ENCODE assay signal across 8 mouse cellular contexts in genomic region chr12:4906476-4906875, GRCm38 (mm10). TPM values are rescaled to one million over a fixed set of nuclear protein-coding genes. Genes with fewer than 3 reads are reported as not detected.
DNase-seq lines count a peak whose midpoint lies in the region; ATAC-seq and TF ChIP-seq lines count a peak whose summit lies in the region.

No protein-coding gene starts in this region.

- no peak for TF ChIP-seq POLR2A in cortical plate, adult 2 months (IDR thresholded peaks at IDR 0.05; ENCODE audit: extremely low read depth, insufficient read depth, low read length)

- H3K4me3 ChIP-seq in kidney, embryonic 16.5 days (ENCODE audit: low read length) = peak overlapping the region; percentile 87
- H3K4me3 ChIP-seq in cortical plate, adult 2 months (ENCODE audit: insufficient read depth, low read length) = peak overlapping the region; percentile 87
- H3K4me3 ChIP-seq in hindbrain, embryonic 16.5 days (ENCODE audit: low read length) = peak overlapping the region; percentile 87
- peak overlapping the region; percentile 84 for H3K4me3 ChIP-seq in midbrain, embryonic 16.5 days (ENCODE audit: low read depth, low read length)

- H3K4me1 ChIP-seq in kidney, embryonic 16.5 days (ENCODE audit: insufficient read depth, low read length) = no peaks in the 10 kb centered on the region
- H3K4me1 ChIP-seq in cortical plate, adult 2 months (ENCODE audit: control insufficient read depth, insufficient read depth, low read length) = no peaks in the 10 kb centered on the region; the same call in 1 of the 2 replicates
- peaks cover 3% of the 10 kb centered on the region for H3K4me1 ChIP-seq in hindbrain, embryonic 16.5 days (ENCODE audit: control insufficient read depth, insufficient read depth, low read depth, low read length)
- H3K4me1 ChIP-seq in midbrain, embryonic 16.5 days (ENCODE audit: control insufficient read depth, insufficient read depth, low read length) = peaks cover 6% of the 10 kb centered on the region

- H3K27ac ChIP-seq in kidney, embryonic 16.5 days (ENCODE audit: low read length) = no peak overlapping the region
- no peak overlapping the region for H3K27ac ChIP-seq in cortical plate, adult 2 months (ENCODE audit: insufficient read depth, low read length)
- H3K27ac ChIP-seq in hindbrain, embryonic 16.5 days (ENCODE audit: low read depth, low read length) = peak overlapping the region; percentile 93; the same call in 1 of the 2 replicates
- peak overlapping the region; percentile 90 for H3K27ac ChIP-seq in midbrain, embryonic 16.5 days (ENCODE audit: low read length)

- H3K9me3 ChIP-seq in kidney, embryonic 16.5 days (ENCODE audit: low read length) = no peaks in the 10 kb centered on the region
- no peaks in the 10 kb centered on the region for H3K9me3 ChIP-seq in hindbrain, embryonic 16.5 days (ENCODE audit: control insufficient read depth, low read length)
- H3K9me3 ChIP-seq in midbrain, embryonic 16.5 days (replicated peaks; ENCODE audit: control insufficient read depth, low read length, poor library complexity, severe bottlenecking) = no peaks in the 10 kb centered on the region

- H3K4me2 ChIP-seq in kidney, embryonic 16.5 days (replicated peaks; ENCODE audit: low read depth, low read length) = peak overlapping the region; percentile 90
- H3K4me2 ChIP-seq in hindbrain, embryonic 16.5 days (ENCODE audit: low read length) = peak overlapping the region; percentile 76
- H3K4me2 ChIP-seq in midbrain, embryonic 16.5 days (ENCODE audit: low read length) = peak overlapping the region; percentile 72

- no peak for ATAC-seq in kidney, embryonic 16.5 days (ENCODE audit: low FRiP score, low TSS enrichment)
- no peak for ATAC-seq in hindbrain, embryonic 16.5 days
- ATAC-seq in midbrain, embryonic 16.5 days = no peak
- no peak for ATAC-seq in cerebellum, adult (ENCODE audit: insufficient number of reproducible peaks, low FRiP score, low TSS enrichment)

- no peak for TF ChIP-seq CTCF in cortical plate, adult 2 months (IDR thresholded peaks at IDR 0.05; ENCODE audit: extremely low read depth, insufficient read depth, low read length)

- H3K36me3 ChIP-seq in kidney, embryonic 16.5 days (ENCODE audit: insufficient read depth, low read length) = 0 out of 2 replicates have a peak, but pooled peaks cover 3% of the 10 kb centered on the region
- H3K36me3 ChIP-seq in hindbrain, embryonic 16.5 days (ENCODE audit: control insufficient read depth, insufficient read depth, low read length) = no peaks in the 10 kb centered on the region
- H3K36me3 ChIP-seq in midbrain, embryonic 16.5 days (ENCODE audit: control insufficient read depth, insufficient read depth, low read length) = no peaks in the 10 kb centered on the region

- WGBS in kidney, embryonic 16.5 days = 40% methylated on average over 7 of the region's 7 CpGs
- 53% methylated on average over 7 of the region's 7 CpGs for WGBS in hindbrain, embryonic 16.5 days
- 61% methylated on average over 7 of the region's 7 CpGs for WGBS in midbrain, embryonic 16.5 days

- H3K9ac ChIP-seq in kidney, embryonic 16.5 days (replicated peaks; ENCODE audit: low read length) = peak overlapping the region; percentile 89
- H3K9ac ChIP-seq in hindbrain, embryonic 16.5 days (ENCODE audit: low read depth, low read length) = peak overlapping the region; percentile 93
- no peak overlapping the region; the same call in 1 of the 2 replicates for H3K9ac ChIP-seq in midbrain, embryonic 16.5 days (ENCODE audit: low read depth, low read length)

- H3K27me3 ChIP-seq in kidney, embryonic 16.5 days (ENCODE audit: insufficient read depth, low read length) = no peaks in the 10 kb centered on the region
- H3K27me3 ChIP-seq in hindbrain, embryonic 16.5 days (replicated peaks; ENCODE audit: control insufficient read depth, insufficient read depth, low read length) = no peaks in the 10 kb centered on the region
- no peaks in the 10 kb centered on the region for H3K27me3 ChIP-seq in midbrain, embryonic 16.5 days (ENCODE audit: control insufficient read depth, insufficient read depth, low read depth, low read length)

- DNase-seq in kidney, postnatal 4 days = no peak
- DNase-seq in cerebellum, postnatal 4 days (ENCODE audit: low spot score in 2 of 2) = no peak
- no peak for DNase-seq in right cerebral cortex, postnatal 36 days (ENCODE audit: low spot score in 2 of 2)

RNA-seq across cellular contexts. Expression of gene Ubxn2a, which starts 1.0 kb away (rescaled TPM):
- 26.3 and 28.8 TPM in 2 replicates for polyA plus RNA-seq in kidney, embryonic 16.5 days (2015; fragmentation: Nextera tagmentation; extraction: Ambion mirVana)
- 23.0 and 24.0 TPM in 2 replicates for polyA plus RNA-seq in cortical plate, adult 2 months (2012; rRNA removed)
- 43.1 and 47.5 TPM in 2 replicates for polyA plus RNA-seq in hindbrain, embryonic 16.5 days (2015; fragmentation: Nextera tagmentation; extraction: Ambion mirVana)
- polyA plus RNA-seq in midbrain, embryonic 16.5 days (2015; fragmentation: Nextera tagmentation; extraction: Ambion mirVana) = 38.7 and 40.9 TPM in 2 replicates

RNA-seq across cellular contexts. Expression of gene Atad2b, which starts 10.7 kb away (rescaled TPM):
- 6.3 and 9.2 TPM in 2 replicates for polyA plus RNA-seq in kidney, embryonic 16.5 days (2015; fragmentation: Nextera tagmentation; extraction: Ambion mirVana)
- 10.3 and 10.6 TPM in 2 replicates for polyA plus RNA-seq in cortical plate, adult 2 months (2012; rRNA removed)
- polyA plus RNA-seq in hindbrain, embryonic 16.5 days (2015; fragmentation: Nextera tagmentation; extraction: Ambion mirVana) = 5.9 and 6.7 TPM in 2 replicates
- polyA plus RNA-seq in midbrain, embryonic 16.5 days (2015; fragmentation: Nextera tagmentation; extraction: Ambion mirVana) = 8.0 and 9.7 TPM in 2 replicates

RNA-seq across cellular contexts. Expression of gene Mfsd2b, which starts 32.3 kb away (rescaled TPM):
- 0.97 and 1.0 TPM in 2 replicates for polyA plus RNA-seq in kidney, embryonic 16.5 days (2015; fragmentation: Nextera tagmentation; extraction: Ambion mirVana)
- polyA plus RNA-seq in cortical plate, adult 2 months (2012; rRNA removed) = 1.5 TPM in 2 replicates
- 2.5 and 2.6 TPM in 2 replicates for polyA plus RNA-seq in hindbrain, embryonic 16.5 days (2015; fragmentation: Nextera tagmentation; extraction: Ambion mirVana)
- 2.9 and 3.0 TPM in 2 replicates for polyA plus RNA-seq in midbrain, embryonic 16.5 days (2015; fragmentation: Nextera tagmentation; extraction: Ambion mirVana)

Comparison
In these comparisons a context has a peak if more than half of its experiments do, and no peak if none do; other contexts are left out.
1. H3K27ac ChIP-seq: peak in hindbrain, embryonic 16.5 days (single experiment) and midbrain, embryonic 16.5 days (single experiment); none in kidney, embryonic 16.5 days (single experiment) and cortical plate, adult 2 months (single experiment).
2. Peak in every context shown above with its lines, with median percentiles within 50 percentile points of each other: H3K4me2 ChIP-seq and H3K4me3 ChIP-seq.